Mouse (Mus musculus) frontal cortex, postnatal 14 days (tissue): ENCODE results near the gene 1810049J17Rik.
A peak's percentile ranks its signal among the peaks of the same experiment; 100 is the strongest.

Experiments
- DNase-seq, 2 experiments: peaks; one replicate each; pipeline ENCODE4 v3.0.0; 2022; ENCODE audit warnings: low spot score in 2 of 2

The 1810049J17Rik gene

DNA sequence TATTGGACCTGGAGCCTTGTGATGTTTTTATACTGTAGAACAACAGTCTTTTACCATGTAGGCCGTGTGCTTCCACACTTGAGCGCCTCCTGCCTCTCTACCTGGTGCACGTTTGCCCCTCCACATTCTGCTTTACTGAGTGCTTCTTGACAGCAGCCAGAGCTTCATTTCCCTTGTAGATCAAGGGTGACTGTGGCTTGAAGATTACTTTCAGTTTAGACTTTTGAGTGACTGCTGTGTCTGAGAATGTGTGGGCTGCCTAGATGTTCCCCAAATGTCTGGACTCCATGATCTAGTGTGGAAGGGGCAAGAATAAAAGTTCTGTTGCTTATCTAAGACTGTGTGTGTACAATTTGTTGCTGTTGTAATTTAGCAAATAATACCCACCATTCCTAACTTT lies 27.3 kb upstream of the 1810049J17Rik start:
- no peak for DNase-seq

DNA sequence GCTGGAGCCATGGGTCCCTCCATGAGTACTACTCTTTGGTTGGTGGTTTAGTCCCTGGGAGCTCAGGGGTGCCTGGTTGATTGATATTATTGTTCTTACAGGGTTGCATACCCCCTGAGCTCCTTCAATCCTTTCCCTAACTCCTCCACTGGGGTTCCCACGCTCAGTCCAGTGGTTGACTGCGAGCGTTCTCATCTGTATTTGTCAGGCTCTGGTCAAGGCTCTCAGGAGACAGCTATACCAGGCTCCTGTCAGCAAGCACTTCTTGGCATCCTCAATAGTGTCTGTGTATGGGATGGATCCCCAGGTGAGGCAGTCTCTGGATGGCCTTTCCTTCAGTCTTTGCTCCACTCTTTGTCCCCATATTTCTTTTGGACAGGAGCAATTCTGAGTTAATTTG lies 25.2 kb upstream of the 1810049J17Rik start:
- no peak for DNase-seq

DNA sequence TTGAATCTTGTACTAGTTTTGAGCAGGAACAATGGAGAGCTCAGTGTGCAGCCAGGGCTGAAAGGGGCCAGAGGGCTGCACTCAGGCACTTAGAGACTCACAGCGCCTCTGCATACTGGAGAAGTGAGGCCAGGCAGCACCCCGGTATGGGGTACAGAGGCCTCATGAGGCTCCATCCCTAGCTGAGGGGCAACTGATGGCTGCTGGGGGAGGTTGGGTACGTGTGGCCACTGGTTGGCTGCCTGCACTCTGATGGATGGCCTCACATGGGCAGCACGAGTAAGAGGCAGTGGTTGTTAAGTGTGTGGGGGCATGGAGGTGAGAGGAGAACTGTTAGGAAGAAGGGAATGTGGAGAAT lies 19.7 kb upstream of the 1810049J17Rik start:
- DNase-seq: no peak

DNA sequence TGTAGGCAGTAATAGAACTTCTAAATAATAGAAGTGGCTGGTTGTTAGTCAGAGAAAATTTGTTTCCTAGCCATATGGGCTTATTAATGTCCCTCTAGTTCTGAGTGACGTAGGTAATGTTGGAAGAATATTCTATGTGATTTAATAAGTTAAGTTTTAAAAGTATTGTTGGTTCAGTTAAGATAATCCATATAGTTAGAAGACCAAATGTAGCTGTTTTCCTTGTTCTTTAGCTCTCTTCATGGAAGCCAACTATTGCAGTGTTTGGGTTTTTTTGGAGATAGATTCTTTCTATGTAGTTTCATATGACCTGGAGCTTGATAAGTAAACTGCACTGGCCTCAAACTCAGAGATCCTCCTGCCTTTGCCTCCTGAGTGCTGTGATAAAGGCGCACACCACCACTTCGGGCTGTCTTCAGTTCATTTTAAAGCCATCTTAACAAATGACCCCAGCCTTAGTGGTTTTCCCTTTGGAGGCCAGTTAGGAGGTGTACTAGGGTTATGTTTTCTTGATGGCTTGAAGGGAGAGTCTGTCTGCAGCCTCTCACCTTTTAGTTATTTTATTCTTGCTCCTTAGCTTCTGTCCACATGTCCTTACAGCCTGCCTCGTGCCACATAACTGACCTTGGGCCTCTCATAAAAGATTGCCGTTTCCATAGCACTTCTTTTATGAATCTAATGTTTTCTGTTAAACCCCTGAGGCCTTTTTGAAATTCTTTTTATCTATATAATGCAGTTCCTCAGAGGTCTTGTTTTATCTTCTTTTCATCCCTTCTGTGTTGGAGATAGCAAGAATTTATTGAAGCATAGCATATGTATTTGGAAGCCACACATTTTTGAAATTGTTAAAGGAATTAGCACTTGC lies 19.1 kb upstream of the 1810049J17Rik start:
- DNase-seq: no peak

DNA sequence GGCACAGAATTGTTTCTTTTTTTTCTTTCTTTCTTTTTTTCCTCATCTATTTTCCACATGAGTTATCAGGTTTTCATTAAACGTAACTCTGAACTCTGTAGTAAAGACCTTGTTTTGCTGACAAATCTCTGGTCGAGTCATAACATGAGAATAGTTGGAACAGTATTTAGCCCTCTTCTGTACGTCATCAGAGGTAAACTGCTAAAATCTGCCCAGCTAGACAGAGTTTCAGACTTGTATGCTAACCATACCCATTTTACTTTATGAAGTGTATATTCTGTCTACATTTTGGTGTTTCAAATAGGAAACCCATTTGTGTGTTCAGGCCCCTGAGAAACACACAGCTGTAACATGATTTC lies 16.1 kb upstream of the 1810049J17Rik start:
- DNase-seq: no peak

DNA sequence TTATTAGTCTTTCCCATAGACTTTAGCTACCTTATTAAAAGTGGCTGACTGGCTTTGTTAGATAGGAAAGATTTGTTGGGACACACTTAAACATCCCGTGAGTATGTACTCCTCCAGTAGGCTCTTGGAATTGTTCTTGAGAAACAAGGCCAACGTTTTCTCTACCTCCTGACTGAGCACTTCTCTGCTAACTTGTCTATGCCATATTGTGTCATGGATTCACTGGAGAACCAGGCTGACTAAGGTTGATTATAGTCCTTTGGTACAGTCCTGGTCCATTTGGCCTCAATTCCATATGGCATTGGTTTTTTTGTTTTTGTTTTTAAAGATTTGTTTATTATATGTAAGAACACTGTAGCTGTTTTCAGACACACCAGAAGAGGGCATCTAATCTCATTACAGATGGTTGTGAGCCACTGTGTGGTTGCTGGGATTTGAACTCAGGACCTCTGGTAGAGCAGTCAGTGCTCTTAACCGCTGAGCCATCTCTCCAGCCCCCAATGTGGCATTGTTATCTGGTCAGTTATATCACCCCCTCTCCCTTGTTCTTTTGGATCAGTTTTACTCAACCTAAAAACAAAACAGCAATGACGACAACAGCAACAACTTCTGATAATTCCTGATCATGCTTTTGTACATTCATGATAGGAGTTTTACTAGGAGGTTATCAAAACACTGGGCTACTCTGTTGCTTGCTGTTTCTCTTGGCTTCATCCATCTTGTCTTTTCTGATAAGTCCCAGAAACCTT lies 15.5 kb upstream of the 1810049J17Rik start:
- DNase-seq: no peak

DNA sequence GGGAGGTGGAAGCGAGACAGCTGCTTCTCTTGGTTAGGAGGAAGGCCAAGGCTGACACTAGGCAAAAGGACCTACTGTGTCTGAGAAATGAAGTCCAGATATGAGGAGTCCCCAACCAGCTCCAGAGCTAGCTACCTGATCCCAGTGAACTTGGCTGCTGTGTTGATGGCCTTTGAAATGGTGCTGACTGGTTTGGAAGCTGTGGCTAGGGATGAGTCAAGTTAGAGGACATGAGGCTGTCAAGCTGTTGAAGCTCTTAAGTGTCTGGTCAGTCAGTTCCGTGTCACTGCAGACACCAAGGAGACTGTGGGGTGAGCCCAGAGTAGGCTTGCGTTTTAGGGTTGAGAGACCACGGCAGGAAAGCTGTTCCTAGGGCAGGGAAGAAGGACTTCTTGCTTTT lies 12.7 kb upstream of the 1810049J17Rik start:
- DNase-seq: no peak

DNA sequence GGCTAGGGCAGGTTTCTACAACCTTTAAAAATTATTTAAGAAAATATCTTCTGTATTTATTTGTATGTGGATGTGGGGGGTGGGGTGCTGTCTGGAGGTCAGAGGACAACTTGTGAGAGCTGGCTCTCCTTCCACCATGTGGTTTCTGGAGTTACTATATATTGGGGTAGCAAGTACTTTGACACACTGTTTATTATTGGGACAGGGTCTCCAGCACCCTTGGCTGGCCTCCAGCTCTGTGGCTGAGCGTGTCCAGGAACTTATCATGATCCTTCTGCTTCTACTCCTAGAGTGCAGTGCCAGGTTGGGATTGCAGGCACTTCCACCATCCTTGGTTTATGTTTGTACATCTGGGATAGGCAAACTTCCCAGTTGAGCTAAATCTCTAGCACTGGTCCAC lies 9.6 kb upstream of the 1810049J17Rik start:
- no peak for DNase-seq

DNA sequence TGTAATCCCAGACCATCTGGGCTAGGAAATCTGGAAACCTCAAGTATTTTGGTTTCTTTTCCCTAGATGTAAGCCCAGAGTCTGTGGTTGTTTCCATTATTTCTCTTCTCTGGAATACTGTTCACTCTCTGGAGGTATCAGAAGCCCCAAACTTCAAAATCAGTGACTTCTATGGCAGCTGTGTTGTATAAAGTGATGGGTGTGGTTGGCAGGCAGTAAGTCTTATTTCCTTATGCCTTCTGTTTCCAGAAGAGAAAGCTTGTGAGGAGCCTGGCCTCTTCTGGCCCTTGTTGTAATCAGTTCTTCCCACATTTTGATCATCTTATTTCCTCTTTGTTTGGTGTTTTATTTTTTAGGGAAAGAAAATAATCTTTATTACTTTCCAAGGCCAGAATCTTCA lies 9.2 kb upstream of the 1810049J17Rik start:
- no peak for DNase-seq

DNA sequence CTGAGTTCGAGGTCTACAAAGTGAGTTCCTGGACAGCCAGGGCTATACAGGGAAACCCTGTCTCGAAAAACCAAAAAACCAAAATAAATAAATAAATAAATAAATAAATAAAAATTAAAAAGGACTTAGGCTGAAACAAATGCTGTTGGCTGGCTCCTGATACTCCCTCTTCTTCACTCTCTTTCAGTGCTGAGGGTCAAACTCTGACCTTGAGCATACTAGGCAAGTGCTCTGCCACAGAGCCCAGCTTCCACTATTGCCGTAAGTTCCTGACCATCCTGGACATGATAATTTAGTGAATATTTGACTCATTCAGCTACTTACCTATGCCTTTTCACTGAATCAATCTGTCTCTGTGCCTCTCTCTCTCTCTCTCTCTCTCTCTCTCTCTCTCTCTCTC lies 8.7 kb upstream of the 1810049J17Rik start:
- no peak for DNase-seq

DNA sequence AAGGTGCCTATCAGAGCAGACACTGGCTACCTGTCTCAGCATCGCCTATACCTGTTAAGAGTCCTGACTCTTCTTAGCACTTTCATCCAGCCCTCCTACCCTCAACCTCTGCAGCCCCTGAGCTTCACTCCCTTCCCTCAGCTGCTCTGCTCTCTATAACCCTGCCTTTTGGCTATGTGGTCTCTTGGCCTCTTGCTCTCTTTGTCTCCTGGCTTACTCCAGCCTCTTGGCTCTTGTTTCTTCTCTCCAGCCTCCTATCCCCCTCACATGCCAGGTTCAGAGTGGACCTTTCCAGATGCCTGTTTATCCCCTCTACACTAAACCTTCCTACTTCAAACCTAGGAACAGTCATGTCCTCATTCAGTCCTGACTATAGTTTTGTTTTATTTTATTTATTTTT lies 2.6 kb upstream of the 1810049J17Rik start:
- no peak for DNase-seq

DNA sequence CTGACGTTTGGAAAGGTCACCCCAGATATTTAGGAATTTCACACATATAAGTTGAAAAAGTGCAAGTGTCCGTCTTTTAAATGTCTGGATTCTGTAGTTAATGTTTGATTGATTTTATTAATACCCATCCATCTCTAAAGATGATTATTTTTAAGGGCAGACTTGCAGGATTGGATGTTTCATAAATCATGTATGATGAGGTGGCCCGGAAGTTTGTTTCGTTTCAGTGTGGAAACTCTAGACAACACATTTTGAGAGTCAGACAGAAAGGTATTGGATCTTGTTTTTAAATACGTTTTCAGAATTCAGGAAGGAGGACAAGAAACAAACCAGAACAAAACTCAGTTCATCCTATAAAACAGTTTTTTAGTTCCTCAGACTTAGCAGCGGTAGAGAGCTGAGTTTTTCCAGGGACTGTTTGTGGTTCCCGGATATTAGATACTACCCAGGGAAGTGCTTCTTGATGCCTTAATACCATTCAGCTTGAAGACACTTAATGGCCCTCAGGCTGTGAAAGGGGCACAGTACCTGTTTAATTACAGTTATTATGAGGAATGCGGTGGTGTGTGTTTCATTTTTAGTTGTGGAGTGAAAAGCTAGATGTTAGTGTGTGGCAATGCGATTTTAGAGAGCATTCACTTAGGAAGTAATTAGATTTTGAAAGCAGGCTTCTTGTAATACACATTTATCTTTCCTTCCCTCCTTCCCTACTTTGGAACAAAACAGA lies 1.1 kb upstream of the 1810049J17Rik start:
- no peak for DNase-seq

DNA sequence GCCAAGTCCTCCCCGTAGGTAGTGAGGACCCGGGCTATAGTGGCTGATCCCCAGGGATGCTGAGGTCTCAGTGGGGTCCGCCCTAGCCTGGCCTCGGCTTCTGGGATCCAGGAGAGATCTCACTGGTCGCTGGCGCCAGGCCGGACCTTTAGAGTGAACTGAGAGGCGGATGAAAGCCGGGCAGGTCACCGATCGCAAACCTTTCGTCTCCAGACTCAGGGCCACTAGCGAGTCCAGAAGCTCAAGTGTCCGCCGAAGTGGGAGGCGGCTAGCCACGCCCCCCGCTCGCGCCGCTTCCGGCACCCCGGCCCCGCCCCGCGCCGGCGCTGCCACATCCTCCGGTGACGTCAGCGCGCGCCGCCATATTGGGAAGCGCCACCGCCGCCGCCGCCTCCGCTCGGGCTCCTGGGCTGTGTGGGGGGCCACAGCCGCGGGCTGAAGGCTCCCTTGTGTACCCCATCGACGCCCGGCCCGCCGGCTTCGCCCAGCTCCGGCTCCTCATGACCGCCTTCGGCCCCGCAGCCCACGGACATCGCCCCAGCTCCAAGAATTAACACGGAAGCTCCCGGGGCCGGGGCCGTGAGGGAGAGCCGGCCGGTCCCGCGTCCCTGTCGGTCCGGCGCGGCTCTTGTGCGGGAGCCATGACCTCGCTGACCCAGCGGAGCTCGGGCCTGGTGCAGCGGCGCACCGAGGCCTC lies 460 bp downstream of the 1810049J17Rik start, which contains the start of gene Golph3:
Gene Golph3 (plus strand): TSS at position 360 of the 697 bp plus-strand sequence.
- peak; percentile 85 to 92 for DNase-seq

DNA sequence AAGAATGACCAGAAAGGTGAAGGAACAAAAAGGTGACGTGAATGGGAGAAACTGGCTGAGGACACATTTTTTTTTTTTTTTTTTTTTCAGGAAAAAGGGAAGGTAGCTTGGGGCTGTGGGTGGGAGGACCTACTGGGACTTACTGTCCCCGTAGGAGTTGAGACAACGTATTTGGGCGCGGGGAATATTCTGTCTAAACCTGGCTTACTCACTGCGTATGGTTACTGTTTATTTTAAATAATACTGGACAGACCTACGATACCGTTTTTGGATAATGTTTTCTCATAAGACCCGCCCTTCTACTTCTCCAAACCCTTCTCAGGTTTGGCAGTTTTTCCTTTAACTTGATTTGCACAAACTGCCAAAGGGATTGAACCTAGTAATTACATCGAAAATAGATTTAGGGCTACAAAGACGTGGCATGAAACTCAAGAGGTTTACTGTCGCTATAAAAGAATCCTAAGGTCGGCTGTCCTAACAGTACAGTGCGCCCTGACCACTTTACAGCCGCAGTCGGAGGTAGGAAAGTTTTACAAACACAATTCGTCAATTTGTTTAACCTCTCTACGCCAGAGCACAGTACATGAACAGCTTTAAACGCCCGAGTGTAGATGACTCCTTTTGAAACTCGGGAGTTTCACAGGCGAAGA lies 1.1 kb downstream of the 1810049J17Rik start:
- no peak for DNase-seq

DNA sequence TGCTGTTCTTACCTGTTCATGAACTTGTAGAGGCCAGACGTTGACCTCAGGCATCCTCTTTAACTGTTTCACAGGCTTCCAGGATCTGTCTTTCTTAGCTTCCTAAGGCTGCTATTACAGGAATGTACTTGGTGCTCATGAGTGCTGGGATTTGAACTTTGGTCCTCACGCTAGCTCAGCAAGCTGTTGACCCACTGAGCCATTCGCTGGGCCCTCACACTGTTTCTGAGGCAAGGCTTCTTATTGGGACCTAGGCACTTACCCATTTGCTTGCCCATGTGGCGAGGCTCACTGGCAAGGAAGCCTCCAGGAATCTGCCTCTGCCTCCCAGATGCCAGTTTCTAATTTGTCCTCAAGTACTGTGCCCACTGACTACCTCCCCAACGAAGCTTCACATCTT lies 1.8 kb downstream of the 1810049J17Rik start:
- no peak for DNase-seq

DNA sequence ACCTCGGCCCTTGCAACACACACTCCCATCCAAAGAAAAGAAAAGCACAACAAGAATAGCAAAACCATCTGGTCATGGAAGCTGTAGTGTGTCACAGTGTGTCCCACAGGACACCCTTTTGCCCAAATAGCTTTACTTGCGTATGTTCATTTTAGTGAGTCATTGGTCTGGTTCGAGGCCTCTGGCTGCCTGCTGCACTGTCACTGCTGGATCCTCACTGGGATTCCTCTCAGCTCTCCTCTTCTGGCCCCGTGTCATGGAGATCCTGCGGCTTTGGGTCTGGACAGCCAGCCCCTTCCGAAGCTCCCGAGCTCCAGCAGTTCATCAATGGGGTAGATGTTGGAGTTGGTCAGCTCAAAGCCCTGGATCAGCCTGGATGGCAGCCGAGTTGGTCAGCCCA lies 3.2 kb downstream of the 1810049J17Rik start:
- no peak for DNase-seq

DNA sequence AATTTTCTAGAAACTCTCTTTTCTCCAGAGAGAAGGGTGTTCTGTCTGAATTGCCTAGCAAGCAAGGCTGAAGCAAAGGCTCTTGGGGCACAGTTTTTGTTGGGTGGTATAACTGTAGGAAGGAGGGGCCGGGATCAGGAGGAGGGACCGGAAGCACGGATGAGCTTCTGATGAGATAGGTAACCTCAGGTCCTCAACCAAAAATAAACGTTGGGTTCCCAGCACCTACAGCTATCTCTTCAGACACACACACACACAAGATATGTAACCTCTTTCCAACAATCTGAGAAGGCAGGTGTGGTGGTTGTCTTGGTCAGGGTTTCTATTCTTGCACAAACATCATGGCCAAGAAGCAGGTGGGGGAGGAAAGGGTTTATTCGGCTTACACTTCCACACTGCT lies 4.4 kb downstream of the 1810049J17Rik start:
- DNase-seq: no peak

DNA sequence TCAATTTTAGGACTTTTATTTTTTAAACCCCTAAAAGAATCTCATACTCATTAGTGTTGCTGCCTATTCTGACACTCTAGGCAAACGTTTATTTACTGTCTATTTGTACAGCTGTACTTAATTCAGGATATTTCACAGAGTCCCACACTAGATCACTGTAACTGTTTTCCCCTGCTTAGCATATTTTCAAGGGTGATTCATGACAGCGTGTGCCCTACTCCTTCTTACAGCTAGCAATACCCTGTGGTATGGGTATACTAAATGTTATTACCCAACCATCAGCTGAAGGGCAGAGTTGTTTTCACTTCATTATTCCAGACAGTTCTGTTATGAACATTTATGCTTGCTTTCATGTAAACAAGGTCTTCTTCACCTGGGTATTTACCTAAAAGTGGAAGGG lies 5.7 kb downstream of the 1810049J17Rik start:
- no peak for DNase-seq

DNA sequence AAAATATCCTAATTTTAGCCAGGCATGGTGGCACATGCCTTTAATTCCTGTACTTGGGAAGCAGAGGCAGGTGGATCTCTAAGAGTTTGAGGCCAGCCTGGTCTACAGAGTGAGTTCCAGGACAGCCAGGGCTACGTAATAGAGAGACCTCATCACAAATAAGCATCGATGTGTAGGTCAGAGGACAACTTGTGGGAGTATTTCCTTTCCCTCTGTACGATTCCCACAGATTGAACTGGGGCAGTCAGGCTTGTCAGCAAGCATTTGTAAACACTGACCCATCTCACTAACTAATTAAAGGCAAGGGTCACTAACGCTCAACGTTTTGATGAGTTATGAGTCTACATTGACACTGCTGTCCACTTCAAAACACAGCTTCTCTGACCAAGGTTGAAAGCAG lies 7.1 kb downstream of the 1810049J17Rik start:
- no peak for DNase-seq

DNA sequence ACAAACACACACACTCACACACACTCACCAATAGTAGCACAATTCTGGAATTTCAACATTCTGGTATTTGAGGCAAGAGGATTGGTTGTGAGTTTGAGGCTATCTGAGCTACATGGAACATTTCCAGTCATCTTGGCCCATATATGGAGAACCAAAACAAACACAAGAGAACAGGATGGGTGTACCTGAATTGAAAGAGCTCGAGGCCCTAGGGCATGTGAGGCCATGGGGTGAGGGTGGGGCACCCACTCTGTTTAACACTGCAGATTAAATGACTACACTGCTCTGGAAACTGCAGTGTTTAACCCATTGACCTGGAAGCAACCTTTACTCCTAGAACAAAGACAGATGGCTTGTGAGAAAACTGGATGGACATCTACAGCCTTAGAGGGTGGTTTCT lies 8.4 kb downstream of the 1810049J17Rik start:
- DNase-seq: no peak

DNA sequence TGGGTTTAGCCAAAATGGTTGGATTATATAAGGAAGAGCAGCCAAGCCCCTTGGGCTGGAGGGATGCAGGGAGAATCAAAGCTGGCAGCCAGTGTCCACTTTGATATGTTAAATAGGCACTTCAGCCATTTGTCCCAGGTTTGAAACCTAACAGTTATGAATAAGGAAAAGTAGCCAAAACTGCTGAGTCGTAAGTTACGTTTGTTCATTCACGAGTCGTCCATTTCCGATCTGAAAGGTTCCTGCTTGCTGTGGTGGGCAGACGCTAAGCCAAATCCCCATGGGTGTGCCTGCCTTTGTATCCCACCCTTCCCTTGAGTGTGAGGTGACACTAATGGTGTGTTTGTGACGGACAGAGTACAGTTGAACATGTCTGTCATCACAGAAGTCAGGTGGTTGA lies 10.2 kb downstream of the 1810049J17Rik start:
- DNase-seq: no peak
